Mouse (Mus musculus): ENCODE results near the gene Tecpr2. TPM values are rescaled to one million over a fixed set of nuclear protein-coding genes. Genes with fewer than 3 reads are reported as not detected.
A peak's percentile ranks its signal among the peaks of the same experiment; 100 is the strongest.

Tecpr2 gene
- polyA plus RNA-seq, 2 experiments: 1.1 to 2.3 TPM

GRCm38 (mm10) chr12:111004142-111004541, 115.1 kb downstream of the Tecpr2 start:
- DNase-seq (ENCODE audit: low read depth in 3 of 3, low spot score in 3 of 3) (no peak), ATAC-seq (ENCODE audit: insufficient read depth) (no peak)
- Histone ChIP-seq H3K4me1 (replicated peaks; ENCODE audit: control insufficient read depth in 2 of 2, insufficient read depth in 2 of 2, low read length in 1 of 2) (peaks cover 18 to 36% of the 10 kb centered on the region in 2 experiments), H3K4me2 (ENCODE audit: low read depth) (no peak overlapping the region), H3K27ac (no peak overlapping the region), H3K9ac (replicated peaks) (no peak overlapping the region), H3K27me3 (ENCODE audit: control insufficient read depth, insufficient read depth, low read length) (no peaks in the 10 kb centered on the region), H3K9me3 (ENCODE audit: control insufficient read depth, low read length) (no peaks in the 10 kb centered on the region), H3K36me3 (replicated peaks; ENCODE audit: control insufficient read depth, insufficient read depth, low read depth) (no peaks in the 10 kb centered on the region), H3K4me3 (ENCODE audit: insufficient read depth in 1 of 2, low read depth in 2 of 2, low read length in 2 of 2) (no peak overlapping the region)
- TF ChIP-seq CTCF (IDR thresholded peaks at IDR 0.05; ENCODE audit: low read depth) (no peak), EP300 (IDR thresholded peaks at IDR 0.05; ENCODE audit: low read depth) (no peak)
- 49% methylated on average over 9 of the region's 9 CpGs for WGBS (ENCODE audit: insufficient replicate concordance)

GRCm38 (mm10) chr12:111005803-111006202, 116.7 kb downstream of the Tecpr2 start:
- no peak for TF ChIP-seq EP300 (IDR thresholded peaks at IDR 0.05; ENCODE audit: low read depth)
- no peak for TF ChIP-seq CTCF (IDR thresholded peaks at IDR 0.05; ENCODE audit: low read depth)
- ATAC-seq (ENCODE audit: insufficient read depth) (no peak), DNase-seq (ENCODE audit: low read depth in 3 of 3, low spot score in 3 of 3) (no peak)
- 64% methylated on average over 6 of the region's 6 CpGs for WGBS (ENCODE audit: insufficient replicate concordance)
- Histone ChIP-seq H3K27me3 (ENCODE audit: control insufficient read depth, insufficient read depth, low read length) (no peaks in the 10 kb centered on the region), H3K27ac (no peak overlapping the region), H3K9ac (replicated peaks) (no peak overlapping the region), H3K4me2 (ENCODE audit: low read depth) (no peak overlapping the region), H3K4me1 (replicated peaks; ENCODE audit: control insufficient read depth in 2 of 2, insufficient read depth in 2 of 2, low read length in 1 of 2) (peaks cover 21 to 38% of the 10 kb centered on the region in 2 experiments), H3K9me3 (ENCODE audit: control insufficient read depth, low read length) (no peaks in the 10 kb centered on the region), H3K4me3 (ENCODE audit: insufficient read depth in 1 of 2, low read depth in 2 of 2, low read length in 2 of 2) (no peak overlapping the region), H3K36me3 (replicated peaks; ENCODE audit: control insufficient read depth, insufficient read depth, low read depth) (no peaks in the 10 kb centered on the region)

- DNase-seq (ENCODE audit: low read depth in 3 of 3, low spot score in 3 of 3) (no peak), ATAC-seq (ENCODE audit: insufficient read depth) (no peak)
- no peaks in the 10 kb centered on the region for H3K27me3 ChIP-seq (ENCODE audit: control insufficient read depth, insufficient read depth, low read length)
- H3K4me2 ChIP-seq (ENCODE audit: low read depth): no peak overlapping the region
- no peak overlapping the region for H3K27ac ChIP-seq
- peaks cover 21 to 42% of the 10 kb centered on the region in 2 experiments for H3K4me1 ChIP-seq (replicated peaks; ENCODE audit: control insufficient read depth in 2 of 2, insufficient read depth in 2 of 2, low read length in 1 of 2)
- H3K36me3 ChIP-seq (replicated peaks; ENCODE audit: control insufficient read depth, insufficient read depth, low read depth): no peaks in the 10 kb centered on the region
- TF ChIP-seq CTCF (IDR thresholded peaks at IDR 0.05; ENCODE audit: low read depth) (no peak), EP300 (IDR thresholded peaks at IDR 0.05; ENCODE audit: low read depth) (no peak)
- no peak overlapping the region for H3K9ac ChIP-seq (replicated peaks)
- H3K9me3 ChIP-seq (ENCODE audit: control insufficient read depth, low read length): no peaks in the 10 kb centered on the region
- WGBS (ENCODE audit: insufficient replicate concordance): 77% methylated on average over 5 of the region's 5 CpGs
- H3K4me3 ChIP-seq (ENCODE audit: insufficient read depth in 1 of 2, low read depth in 2 of 2, low read length in 2 of 2): no peak overlapping the region
Measured at GRCm38 (mm10) chr12:111006339-111006738, 117.3 kb downstream of the Tecpr2 start.

GRCm38 (mm10) chr12:111007134-111008103, 118.4 kb downstream of the Tecpr2 start:
- H3K36me3 ChIP-seq (replicated peaks; ENCODE audit: control insufficient read depth, insufficient read depth, low read depth): no peaks in the 10 kb centered on the region
- no peaks in the 10 kb centered on the region for H3K27me3 ChIP-seq (ENCODE audit: control insufficient read depth, insufficient read depth, low read length)
- no peaks in the 10 kb centered on the region for H3K9me3 ChIP-seq (ENCODE audit: control insufficient read depth, low read length)
- TF ChIP-seq EP300 (IDR thresholded peaks at IDR 0.05; ENCODE audit: low read depth): peak; percentile 19; the same call in 1 of the 2 replicates
- TF ChIP-seq CTCF (IDR thresholded peaks at IDR 0.05; ENCODE audit: low read depth): no peak
- peaks cover 21 to 43% of the 10 kb centered on the region in 2 experiments for H3K4me1 ChIP-seq (replicated peaks; ENCODE audit: control insufficient read depth in 2 of 2, insufficient read depth in 2 of 2, low read length in 1 of 2)
- ATAC-seq (ENCODE audit: insufficient read depth): peak; percentile 67
- no peak overlapping the region for H3K9ac ChIP-seq (replicated peaks)
- WGBS (ENCODE audit: insufficient replicate concordance): 14% methylated on average over 14 of the region's 14 CpGs
- no peak overlapping the region for H3K4me3 ChIP-seq (ENCODE audit: insufficient read depth in 1 of 2, low read depth in 2 of 2, low read length in 2 of 2)
- DNase-seq (ENCODE audit: low read depth in 3 of 3, low spot score in 3 of 3): peak; percentile 42 to 60 (median 49)
- 0 out of 2 replicates have a peak overlapping the region, but pooled peaks have one; percentile 11 for H3K4me2 ChIP-seq (ENCODE audit: low read depth)
- peak overlapping the region; percentile 41 for H3K27ac ChIP-seq
